Mouse (Mus musculus): Measurements from ENCODE around the gene Selp. TPM values are rescaled to one million over a fixed set of nuclear protein-coding genes. Genes with fewer than 3 reads are reported as not detected.

The Selp gene
- polyA plus RNA-seq, 1 experiment from 2014 or later, result not detected

DNA sequence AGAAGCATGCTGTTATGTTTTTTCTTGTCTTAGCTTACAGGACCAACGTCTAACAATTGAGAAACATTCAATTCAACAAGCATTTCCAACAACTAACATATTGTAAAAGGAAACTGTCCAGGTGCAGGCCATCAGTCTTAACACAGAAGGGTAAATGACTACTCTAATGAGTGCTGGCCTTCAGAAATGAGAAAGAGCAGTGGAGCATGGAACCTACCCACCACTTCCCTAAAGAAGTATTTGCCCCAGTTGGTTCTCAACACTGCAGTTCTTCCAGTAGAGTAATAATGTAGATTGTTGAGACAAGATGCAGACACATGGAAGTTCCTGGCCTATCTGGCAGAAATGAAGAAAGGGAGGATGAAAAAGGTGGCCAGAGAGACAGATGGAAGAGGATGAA is 38.6 kb upstream of the Selp start:
- no peak overlapping the region for H3K27ac ChIP-seq (ENCODE audit: low read depth, low read length)
- H3K27me3 ChIP-seq (replicated peaks; ENCODE audit: control insufficient read depth, insufficient read depth, low read length), result no peaks in the 10 kb centered on the region
- H3K4me2 ChIP-seq (ENCODE audit: low read length), result no peak overlapping the region
- no peak overlapping the region for H3K9ac ChIP-seq (ENCODE audit: low read length)
- H3K4me1 ChIP-seq (ENCODE audit: control insufficient read depth, insufficient read depth, low read length), result no peaks in the 10 kb centered on the region
- WGBS, result 63% methylated on average over 1 of the region's 1 CpGs
- no peak for ATAC-seq
- H3K36me3 ChIP-seq (ENCODE audit: control insufficient read depth, insufficient read depth, low read length), result no peaks in the 10 kb centered on the region
- DNase-seq (ENCODE audit: low spot score), result no peak
- no peaks in the 10 kb centered on the region for H3K9me3 ChIP-seq (replicated peaks; ENCODE audit: control insufficient read depth, low read length)
- H3K4me3 ChIP-seq (ENCODE audit: low read depth, low read length), result no peak overlapping the region

DNA sequence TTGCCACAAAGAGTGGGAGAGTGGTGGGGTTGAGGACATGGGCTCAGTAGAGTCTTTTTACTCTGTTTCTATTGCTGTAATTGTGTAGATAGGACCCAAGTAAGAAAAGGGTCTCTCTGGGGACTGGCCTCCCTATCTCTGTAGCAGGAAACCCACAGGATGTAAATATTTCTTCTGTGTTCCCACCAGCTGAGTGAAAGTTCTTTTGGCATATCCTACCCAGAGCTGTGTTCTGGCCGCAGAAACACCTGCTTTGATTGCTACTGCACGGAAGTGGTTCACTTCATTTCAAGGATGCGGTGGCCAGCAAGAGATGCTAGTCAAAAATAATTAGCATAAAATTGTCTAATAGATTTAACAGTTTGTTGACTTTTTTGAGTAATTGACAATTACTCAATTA is 38.0 kb upstream of the Selp start:
- H3K4me2 ChIP-seq (ENCODE audit: low read length), result no peak overlapping the region
- DNase-seq (ENCODE audit: low spot score), result no peak
- no peaks in the 10 kb centered on the region for H3K9me3 ChIP-seq (replicated peaks; ENCODE audit: control insufficient read depth, low read length)
- 93% methylated on average over 3 of the region's 3 CpGs for WGBS
- no peak overlapping the region for H3K27ac ChIP-seq (ENCODE audit: low read depth, low read length)
- no peaks in the 10 kb centered on the region for H3K27me3 ChIP-seq (replicated peaks; ENCODE audit: control insufficient read depth, insufficient read depth, low read length)
- no peak overlapping the region for H3K9ac ChIP-seq (ENCODE audit: low read length)
- no peak overlapping the region for H3K4me3 ChIP-seq (ENCODE audit: low read depth, low read length)
- ATAC-seq, result no peak
- no peaks in the 10 kb centered on the region for H3K36me3 ChIP-seq (ENCODE audit: control insufficient read depth, insufficient read depth, low read length)
- H3K4me1 ChIP-seq (ENCODE audit: control insufficient read depth, insufficient read depth, low read length), result no peaks in the 10 kb centered on the region

DNA sequence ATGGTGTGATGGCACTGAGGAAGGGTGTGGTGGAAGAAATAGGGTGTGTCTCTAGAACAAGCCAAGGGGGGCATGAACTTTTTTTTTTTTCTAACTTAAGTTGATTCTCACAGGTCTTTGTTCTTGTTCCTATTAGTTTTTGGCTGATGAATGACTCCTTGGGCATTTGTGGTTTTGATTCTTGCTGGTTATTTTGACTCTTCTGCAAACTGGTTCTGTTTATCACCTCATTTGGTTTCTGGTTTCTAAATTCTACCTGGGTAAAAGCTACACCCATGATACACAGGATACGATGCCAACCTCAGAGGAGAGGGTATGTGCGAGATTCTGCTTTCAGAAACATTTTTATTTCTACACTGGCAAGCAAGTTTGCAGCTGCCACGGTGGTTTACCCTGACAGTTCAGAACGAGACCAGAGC is 36.7 kb upstream of the Selp start:
- no peaks in the 10 kb centered on the region for H3K27me3 ChIP-seq (replicated peaks; ENCODE audit: control insufficient read depth, insufficient read depth, low read length)
- DNase-seq (ENCODE audit: low spot score) (no peak), ATAC-seq (no peak)
- no peaks in the 10 kb centered on the region for H3K9me3 ChIP-seq (replicated peaks; ENCODE audit: control insufficient read depth, low read length)
- H3K9ac ChIP-seq (ENCODE audit: low read length), result no peak overlapping the region
- no peaks in the 10 kb centered on the region for H3K36me3 ChIP-seq (ENCODE audit: control insufficient read depth, insufficient read depth, low read length)
- WGBS, result 94% methylated on average over 4 of the region's 4 CpGs
- no peak overlapping the region for H3K4me3 ChIP-seq (ENCODE audit: low read depth, low read length)
- H3K4me2 ChIP-seq (ENCODE audit: low read length), result no peak overlapping the region
- H3K4me1 ChIP-seq (ENCODE audit: control insufficient read depth, insufficient read depth, low read length), result no peaks in the 10 kb centered on the region
- H3K27ac ChIP-seq (ENCODE audit: low read depth, low read length), result no peak overlapping the region

DNA sequence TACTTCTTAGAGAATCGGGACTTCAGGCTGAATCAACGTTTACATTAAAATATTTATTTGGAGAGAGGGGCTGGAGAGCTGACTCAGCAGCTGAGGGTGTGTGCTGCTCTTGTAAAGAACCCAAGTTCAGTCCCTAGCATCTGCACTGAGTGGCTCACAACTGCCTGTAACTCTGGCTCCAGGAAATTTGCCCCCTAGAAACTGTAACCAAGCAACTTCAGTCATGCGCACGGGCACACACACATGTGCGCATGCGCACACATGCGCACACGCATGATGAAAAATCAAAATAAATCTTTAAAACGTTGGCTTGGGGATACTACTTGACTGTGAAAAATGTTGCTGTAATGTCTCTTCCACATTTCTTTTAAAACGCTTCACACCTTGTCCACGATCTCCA is 36.0 kb upstream of the Selp start:
- H3K4me2 ChIP-seq (ENCODE audit: low read length), result no peak overlapping the region
- no peak overlapping the region for H3K27ac ChIP-seq (ENCODE audit: low read depth, low read length)
- DNase-seq (ENCODE audit: low spot score), result no peak
- H3K4me3 ChIP-seq (ENCODE audit: low read depth, low read length), result no peak overlapping the region
- no peak overlapping the region for H3K9ac ChIP-seq (ENCODE audit: low read length)
- no peaks in the 10 kb centered on the region for H3K9me3 ChIP-seq (replicated peaks; ENCODE audit: control insufficient read depth, low read length)
- no peaks in the 10 kb centered on the region for H3K36me3 ChIP-seq (ENCODE audit: control insufficient read depth, insufficient read depth, low read length)
- no peaks in the 10 kb centered on the region for H3K4me1 ChIP-seq (ENCODE audit: control insufficient read depth, insufficient read depth, low read length)
- WGBS, result 89% methylated on average over 11 of the region's 11 CpGs
- no peak for ATAC-seq
- no peaks in the 10 kb centered on the region for H3K27me3 ChIP-seq (replicated peaks; ENCODE audit: control insufficient read depth, insufficient read depth, low read length)

DNA sequence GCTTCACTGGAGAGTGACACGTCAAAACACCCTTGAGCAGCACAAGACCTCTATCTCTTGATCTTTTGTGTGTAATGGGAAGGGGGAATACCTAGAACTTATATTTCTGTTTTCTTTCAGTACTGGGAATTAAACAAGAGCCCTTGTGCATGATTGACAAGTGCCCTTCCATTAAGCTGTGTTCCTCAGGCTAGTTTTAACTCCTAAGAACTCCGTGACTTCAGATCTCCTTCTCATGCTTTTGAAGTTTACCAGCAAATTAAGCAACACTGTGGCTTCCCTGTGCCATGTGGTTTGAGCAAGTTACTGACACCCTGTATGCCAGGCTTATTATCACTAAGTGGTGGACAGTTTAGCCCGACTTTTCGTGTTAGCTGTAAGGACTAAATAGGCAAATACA is 32.0 kb upstream of the Selp start:
- Histone ChIP-seq H3K4me2 (ENCODE audit: low read length) (no peak overlapping the region), H3K4me3 (ENCODE audit: low read depth, low read length) (no peak overlapping the region), H3K9me3 (replicated peaks; ENCODE audit: control insufficient read depth, low read length) (no peaks in the 10 kb centered on the region), H3K27me3 (replicated peaks; ENCODE audit: control insufficient read depth, insufficient read depth, low read length) (no peaks in the 10 kb centered on the region), H3K36me3 (ENCODE audit: control insufficient read depth, insufficient read depth, low read length) (no peaks in the 10 kb centered on the region), H3K27ac (ENCODE audit: low read depth, low read length) (no peak overlapping the region), H3K4me1 (ENCODE audit: control insufficient read depth, insufficient read depth, low read length) (no peaks in the 10 kb centered on the region), H3K9ac (ENCODE audit: low read length) (no peak overlapping the region)
- ATAC-seq (no peak), DNase-seq (ENCODE audit: low spot score) (no peak)
- WGBS, result 90% methylated on average over 4 of the region's 4 CpGs

DNA sequence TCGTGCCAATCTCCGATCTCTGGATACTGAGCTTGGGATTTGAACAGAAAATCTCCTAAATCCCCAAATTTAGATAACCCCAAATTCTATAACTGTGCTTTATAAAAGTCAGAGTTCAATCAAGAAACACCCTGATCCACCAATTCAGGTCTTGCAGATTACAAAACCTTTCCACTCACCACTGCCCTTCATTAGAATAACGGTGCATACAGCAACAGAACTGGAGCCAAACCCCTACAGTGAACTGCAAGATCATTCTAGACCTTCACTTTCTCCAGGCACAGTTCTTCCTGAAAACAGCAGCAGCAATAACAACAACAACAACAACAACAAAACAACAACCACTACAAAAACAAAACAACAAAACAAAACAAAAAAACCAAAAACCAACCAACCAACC is 28.3 kb upstream of the Selp start:
- 86% methylated on average over 3 of the region's 3 CpGs for WGBS
- no peak overlapping the region for H3K4me3 ChIP-seq (ENCODE audit: low read depth, low read length)
- H3K27me3 ChIP-seq (replicated peaks; ENCODE audit: control insufficient read depth, insufficient read depth, low read length), result no peaks in the 10 kb centered on the region
- H3K4me2 ChIP-seq (ENCODE audit: low read length), result no peak overlapping the region
- no peaks in the 10 kb centered on the region for H3K4me1 ChIP-seq (ENCODE audit: control insufficient read depth, insufficient read depth, low read length)
- ATAC-seq (no peak), DNase-seq (ENCODE audit: low spot score) (no peak)
- H3K9ac ChIP-seq (ENCODE audit: low read length), result no peak overlapping the region
- H3K9me3 ChIP-seq (replicated peaks; ENCODE audit: control insufficient read depth, low read length), result no peaks in the 10 kb centered on the region
- H3K36me3 ChIP-seq (ENCODE audit: control insufficient read depth, insufficient read depth, low read length), result no peaks in the 10 kb centered on the region
- H3K27ac ChIP-seq (ENCODE audit: low read depth, low read length), result no peak overlapping the region

DNA sequence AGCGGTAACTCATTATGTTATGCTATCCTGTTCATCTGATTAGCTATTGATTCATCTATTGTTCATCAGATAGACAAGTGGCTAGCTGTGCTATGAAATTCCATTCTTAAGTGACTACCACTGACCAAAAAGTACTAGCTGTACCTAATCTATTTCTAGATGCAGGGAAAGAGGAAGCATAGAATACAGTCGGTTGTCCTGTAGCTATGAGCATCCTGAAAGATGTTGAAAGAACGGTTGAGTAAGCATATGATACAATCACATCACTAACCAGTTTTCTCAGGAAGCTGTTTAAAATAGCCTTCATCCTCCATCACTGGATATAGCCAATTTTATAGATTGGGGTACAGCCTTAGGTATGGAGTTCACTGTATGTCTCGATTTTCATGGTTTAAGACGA is 27.2 kb upstream of the Selp start:
- ATAC-seq, result no peak
- no peak overlapping the region for H3K4me3 ChIP-seq (ENCODE audit: low read depth, low read length)
- H3K36me3 ChIP-seq (ENCODE audit: control insufficient read depth, insufficient read depth, low read length), result no peaks in the 10 kb centered on the region
- DNase-seq (ENCODE audit: low spot score), result no peak
- H3K27ac ChIP-seq (ENCODE audit: low read depth, low read length), result no peak overlapping the region
- H3K9me3 ChIP-seq (replicated peaks; ENCODE audit: control insufficient read depth, low read length), result no peaks in the 10 kb centered on the region
- WGBS, result 90% methylated on average over 5 of the region's 5 CpGs
- H3K27me3 ChIP-seq (replicated peaks; ENCODE audit: control insufficient read depth, insufficient read depth, low read length), result no peaks in the 10 kb centered on the region
- no peak overlapping the region for H3K9ac ChIP-seq (ENCODE audit: low read length)
- no peak overlapping the region for H3K4me2 ChIP-seq (ENCODE audit: low read length)
- H3K4me1 ChIP-seq (ENCODE audit: control insufficient read depth, insufficient read depth, low read length), result no peaks in the 10 kb centered on the region

DNA sequence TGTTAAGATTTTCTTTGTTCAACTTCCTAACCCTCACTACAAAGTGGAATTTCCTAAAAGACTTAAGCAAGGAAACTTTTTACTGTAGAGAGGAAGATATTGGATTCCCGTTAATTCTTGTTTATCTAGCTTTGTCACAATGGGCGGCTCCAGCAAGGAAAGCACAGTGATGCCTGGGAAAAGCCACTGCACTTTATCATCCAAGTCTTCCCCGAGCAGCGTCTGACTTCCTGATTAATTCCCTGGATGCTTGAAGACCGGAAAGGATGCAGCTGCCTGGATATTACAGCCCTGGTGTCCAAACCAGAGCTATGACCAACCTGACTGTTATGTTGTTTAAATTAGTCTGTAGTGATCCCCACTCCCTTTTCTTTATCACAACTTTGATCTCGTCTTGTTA is 18.3 kb upstream of the Selp start:
- H3K36me3 ChIP-seq (ENCODE audit: control insufficient read depth, insufficient read depth, low read length), result no peaks in the 10 kb centered on the region
- H3K9me3 ChIP-seq (replicated peaks; ENCODE audit: control insufficient read depth, low read length), result no peaks in the 10 kb centered on the region
- 81% methylated on average over 6 of the region's 6 CpGs for WGBS
- no peaks in the 10 kb centered on the region for H3K27me3 ChIP-seq (replicated peaks; ENCODE audit: control insufficient read depth, insufficient read depth, low read length)
- H3K4me3 ChIP-seq (ENCODE audit: low read depth, low read length), result no peak overlapping the region
- no peak overlapping the region for H3K4me2 ChIP-seq (ENCODE audit: low read length)
- no peak overlapping the region for H3K27ac ChIP-seq (ENCODE audit: low read depth, low read length)
- H3K9ac ChIP-seq (ENCODE audit: low read length), result no peak overlapping the region
- H3K4me1 ChIP-seq (ENCODE audit: control insufficient read depth, insufficient read depth, low read length), result no peaks in the 10 kb centered on the region
- ATAC-seq (no peak), DNase-seq (ENCODE audit: low spot score) (no peak)

DNA sequence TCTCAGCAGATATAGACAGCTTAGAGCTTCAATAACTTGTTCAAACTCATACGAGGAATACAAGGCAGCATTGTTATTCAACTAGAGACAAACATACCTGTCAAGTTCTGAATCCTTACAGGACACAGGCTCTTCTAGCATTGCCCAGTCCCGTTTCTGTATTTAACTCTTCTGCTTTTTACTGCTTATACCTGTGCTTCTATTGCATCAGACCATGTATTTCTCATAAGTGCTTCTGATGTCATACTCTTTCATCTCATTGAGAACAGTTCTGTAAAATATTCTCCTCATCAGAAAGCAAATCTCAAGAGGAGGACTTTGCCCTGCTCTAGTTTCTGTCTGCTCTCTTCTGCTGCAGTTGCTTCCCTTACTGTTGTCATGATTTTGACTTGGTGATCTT is 17.2 kb upstream of the Selp start:
- Histone ChIP-seq H3K4me1 (ENCODE audit: control insufficient read depth, insufficient read depth, low read length) (no peaks in the 10 kb centered on the region), H3K27me3 (replicated peaks; ENCODE audit: control insufficient read depth, insufficient read depth, low read length) (no peaks in the 10 kb centered on the region), H3K27ac (ENCODE audit: low read depth, low read length) (no peak overlapping the region), H3K9me3 (replicated peaks; ENCODE audit: control insufficient read depth, low read length) (no peaks in the 10 kb centered on the region), H3K4me2 (ENCODE audit: low read length) (no peak overlapping the region), H3K9ac (ENCODE audit: low read length) (no peak overlapping the region), H3K4me3 (ENCODE audit: low read depth, low read length) (no peak overlapping the region), H3K36me3 (ENCODE audit: control insufficient read depth, insufficient read depth, low read length) (no peaks in the 10 kb centered on the region)
- ATAC-seq, result no peak
- no peak for DNase-seq (ENCODE audit: low spot score)
- 90% methylated on average over 2 of the region's 2 CpGs for WGBS

DNA sequence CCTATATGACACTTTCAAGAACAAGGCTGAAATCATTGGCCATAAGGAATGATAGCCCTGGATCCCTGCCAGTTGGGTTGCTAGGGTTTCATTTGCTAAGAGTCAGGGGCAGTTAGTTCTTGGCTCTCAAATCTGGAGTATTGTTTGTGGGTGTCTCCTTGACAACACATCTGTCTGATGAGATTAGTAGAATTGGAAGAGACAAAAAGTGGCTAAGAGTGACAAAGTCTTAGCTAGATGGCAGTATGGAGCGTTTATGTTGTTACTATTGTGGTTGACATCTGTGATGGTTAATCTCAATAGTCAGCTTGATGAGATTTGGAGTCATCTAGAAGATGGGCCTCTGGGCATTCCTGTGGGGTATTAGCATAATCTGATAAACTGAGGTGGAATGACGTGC is 16.7 kb upstream of the Selp start:
- DNase-seq (ENCODE audit: low spot score), result no peak
- WGBS, result 69% methylated on average over 2 of the region's 2 CpGs

More for the DNA sequence above, 16.7 kb upstream of the Selp start:
- Histone ChIP-seq H3K4me1 (ENCODE audit: control insufficient read depth, insufficient read depth, low read length) (no peaks in the 10 kb centered on the region), H3K36me3 (ENCODE audit: control insufficient read depth, insufficient read depth, low read length) (no peaks in the 10 kb centered on the region), H3K27me3 (replicated peaks; ENCODE audit: control insufficient read depth, insufficient read depth, low read length) (no peaks in the 10 kb centered on the region), H3K27ac (ENCODE audit: low read depth, low read length) (no peak overlapping the region), H3K9me3 (replicated peaks; ENCODE audit: control insufficient read depth, low read length) (no peaks in the 10 kb centered on the region), H3K4me2 (ENCODE audit: low read length) (no peak overlapping the region), H3K9ac (ENCODE audit: low read length) (no peak overlapping the region), H3K4me3 (ENCODE audit: low read depth, low read length) (no peak overlapping the region)
- no peak for ATAC-seq
